Mouse (Mus musculus): Measurements from ENCODE around the gene Gnat1.

The Gnat1 gene

GRCm38 (mm10) chr9:107650708-107651481 lies 28.6 kb downstream of the Gnat1 start:
- Histone ChIP-seq H3K4me1 (replicated peaks; ENCODE audit: low read depth, low read length) (peaks cover 29% of the 10 kb centered on the region), H3K27me3 (ENCODE audit: insufficient read depth, low read length) (peaks cover 6% of the 10 kb centered on the region; the same call in 1 of the 2 replicates), H3K4me3 (replicated peaks; ENCODE audit: low read length) (no peak overlapping the region), H3K9me3 (ENCODE audit: low read length) (no peaks in the 10 kb centered on the region), H3K36me3 (ENCODE audit: insufficient read depth, low read length) (no peaks in the 10 kb centered on the region)
- TF ChIP-seq CTCF (conservative IDR thresholded peaks at IDR 0.05; ENCODE audit: low read length): no peak
- no peak for TF ChIP-seq NANOG (IDR thresholded peaks at IDR 0.05; ENCODE audit: borderline replicate concordance, low read length)
- no peak for TF ChIP-seq POU5F1 (IDR thresholded peaks at IDR 0.05; ENCODE audit: borderline replicate concordance, low read length)

GRCm38 (mm10) chr9:107650225-107650624 lies 29.3 kb downstream of the Gnat1 start:
- Histone ChIP-seq H3K4me1 (replicated peaks; ENCODE audit: low read depth, low read length) (peaks cover 29% of the 10 kb centered on the region), H3K27me3 (ENCODE audit: insufficient read depth, low read length) (peaks cover 8% of the 10 kb centered on the region)
- TF ChIP-seq NANOG (IDR thresholded peaks at IDR 0.05; ENCODE audit: borderline replicate concordance, low read length): no peak
- TF ChIP-seq CTCF (conservative IDR thresholded peaks at IDR 0.05; ENCODE audit: low read length): no peak
- TF ChIP-seq POU5F1 (IDR thresholded peaks at IDR 0.05; ENCODE audit: borderline replicate concordance, low read length): no peak

GRCm38 (mm10) chr9:107648767-107649166 lies 30.7 kb downstream of the Gnat1 start:
- no peaks in the 10 kb centered on the region for H3K36me3 ChIP-seq (ENCODE audit: insufficient read depth, low read length)
- no peak for TF ChIP-seq NANOG (IDR thresholded peaks at IDR 0.05; ENCODE audit: borderline replicate concordance, low read length)
- TF ChIP-seq POU5F1 (IDR thresholded peaks at IDR 0.05; ENCODE audit: borderline replicate concordance, low read length): no peak
- no peak for TF ChIP-seq CTCF (conservative IDR thresholded peaks at IDR 0.05; ENCODE audit: low read length)
- H3K4me3 ChIP-seq (replicated peaks; ENCODE audit: low read length): no peak overlapping the region
- peaks cover 38% of the 10 kb centered on the region for H3K4me1 ChIP-seq (replicated peaks; ENCODE audit: low read depth, low read length)
- no peaks in the 10 kb centered on the region for H3K9me3 ChIP-seq (ENCODE audit: low read length)
- peaks cover 14% of the 10 kb centered on the region for H3K27me3 ChIP-seq (ENCODE audit: insufficient read depth, low read length)

More at GRCm38 (mm10) chr9:107650225-107650624, 29.3 kb downstream of the Gnat1 start:
- Histone ChIP-seq H3K9me3 (ENCODE audit: low read length) (no peaks in the 10 kb centered on the region), H3K36me3 (ENCODE audit: insufficient read depth, low read length) (no peaks in the 10 kb centered on the region), H3K4me3 (replicated peaks; ENCODE audit: low read length) (no peak overlapping the region)

GRCm38 (mm10) chr9:107646975-107647374 lies 32.5 kb downstream of the Gnat1 start:
- Histone ChIP-seq H3K9me3 (ENCODE audit: low read length) (no peaks in the 10 kb centered on the region), H3K27me3 (ENCODE audit: insufficient read depth, low read length) (peaks cover 14% of the 10 kb centered on the region), H3K4me3 (replicated peaks; ENCODE audit: low read length) (no peak overlapping the region), H3K36me3 (ENCODE audit: insufficient read depth, low read length) (no peaks in the 10 kb centered on the region), H3K4me1 (replicated peaks; ENCODE audit: low read depth, low read length) (peaks cover 52% of the 10 kb centered on the region)
- TF ChIP-seq POU5F1 (IDR thresholded peaks at IDR 0.05; ENCODE audit: borderline replicate concordance, low read length) (no peak), CTCF (conservative IDR thresholded peaks at IDR 0.05; ENCODE audit: low read length) (0 out of 2 replicates have a peak, but pooled peaks have one; percentile 19)

- H3K36me3 ChIP-seq (ENCODE audit: insufficient read depth, low read length): no peaks in the 10 kb centered on the region
- H3K9me3 ChIP-seq (ENCODE audit: low read length): no peaks in the 10 kb centered on the region
- H3K4me3 ChIP-seq (replicated peaks; ENCODE audit: low read length): no peak overlapping the region
- H3K4me1 ChIP-seq (replicated peaks; ENCODE audit: low read depth, low read length): peaks cover 52% of the 10 kb centered on the region
- TF ChIP-seq POU5F1 (IDR thresholded peaks at IDR 0.05; ENCODE audit: borderline replicate concordance, low read length): no peak
- no peak for TF ChIP-seq NANOG (IDR thresholded peaks at IDR 0.05; ENCODE audit: borderline replicate concordance, low read length)
- peak; percentile 83 for TF ChIP-seq CTCF (conservative IDR thresholded peaks at IDR 0.05; ENCODE audit: low read length)
- peaks cover 14% of the 10 kb centered on the region for H3K27me3 ChIP-seq (ENCODE audit: insufficient read depth, low read length)
Measured at GRCm38 (mm10) chr9:107645577-107645976, 33.9 kb downstream of the Gnat1 start.

- H3K4me3 ChIP-seq (replicated peaks; ENCODE audit: low read length): 0 out of 2 replicates have a peak overlapping the region, but pooled peaks have one; percentile 77
- H3K9me3 ChIP-seq (ENCODE audit: low read length): no peaks in the 10 kb centered on the region
- no peaks in the 10 kb centered on the region for H3K36me3 ChIP-seq (ENCODE audit: insufficient read depth, low read length)
- H3K4me1 ChIP-seq (replicated peaks; ENCODE audit: low read depth, low read length): peaks cover 52% of the 10 kb centered on the region
- peaks cover 12% of the 10 kb centered on the region for H3K27me3 ChIP-seq (ENCODE audit: insufficient read depth, low read length)
- no peak for TF ChIP-seq CTCF (conservative IDR thresholded peaks at IDR 0.05; ENCODE audit: low read length)
- TF ChIP-seq POU5F1 (IDR thresholded peaks at IDR 0.05; ENCODE audit: borderline replicate concordance, low read length): no peak
- no peak for TF ChIP-seq NANOG (IDR thresholded peaks at IDR 0.05; ENCODE audit: borderline replicate concordance, low read length)
Measured at GRCm38 (mm10) chr9:107645153-107645510, 34.4 kb downstream of the Gnat1 start.

- Histone ChIP-seq H3K36me3 (ENCODE audit: insufficient read depth, low read length) (no peaks in the 10 kb centered on the region), H3K4me3 (replicated peaks; ENCODE audit: low read length) (peak overlapping the region; percentile 77), H3K9me3 (ENCODE audit: low read length) (no peaks in the 10 kb centered on the region), H3K27me3 (ENCODE audit: insufficient read depth, low read length) (peaks cover 8% of the 10 kb centered on the region), H3K4me1 (replicated peaks; ENCODE audit: low read depth, low read length) (peaks cover 55% of the 10 kb centered on the region)
- no peak for TF ChIP-seq POU5F1 (IDR thresholded peaks at IDR 0.05; ENCODE audit: borderline replicate concordance, low read length)
- peak; percentile 56 for TF ChIP-seq CTCF (conservative IDR thresholded peaks at IDR 0.05; ENCODE audit: low read length)
Measured at GRCm38 (mm10) chr9:107644495-107645152, 34.9 kb downstream of the Gnat1 start.

- Histone ChIP-seq H3K4me3 (replicated peaks; ENCODE audit: low read length) (peak overlapping the region; percentile 77), H3K36me3 (ENCODE audit: insufficient read depth, low read length) (no peaks in the 10 kb centered on the region), H3K4me1 (replicated peaks; ENCODE audit: low read depth, low read length) (peaks cover 55% of the 10 kb centered on the region), H3K9me3 (ENCODE audit: low read length) (no peaks in the 10 kb centered on the region), H3K27me3 (ENCODE audit: insufficient read depth, low read length) (peaks cover 8% of the 10 kb centered on the region)
- no peak for TF ChIP-seq POU5F1 (IDR thresholded peaks at IDR 0.05; ENCODE audit: borderline replicate concordance, low read length)
- no peak for TF ChIP-seq NANOG (IDR thresholded peaks at IDR 0.05; ENCODE audit: borderline replicate concordance, low read length)
- no peak for TF ChIP-seq CTCF (conservative IDR thresholded peaks at IDR 0.05; ENCODE audit: low read length)
Measured at GRCm38 (mm10) chr9:107643544-107644214, 35.8 kb downstream of the Gnat1 start.

Data from E14TG2a.4 (cell line).